Mouse (Mus musculus): Measurements from ENCODE around the gene Gm47189. TPM values are rescaled to one million over a fixed set of nuclear protein-coding genes. Genes with fewer than 3 reads are reported as not detected.

Gm47189 gene
- not detected in 4 replicates for total RNA-seq (2023; ENCODE audit: inconsistent age)

DNA sequence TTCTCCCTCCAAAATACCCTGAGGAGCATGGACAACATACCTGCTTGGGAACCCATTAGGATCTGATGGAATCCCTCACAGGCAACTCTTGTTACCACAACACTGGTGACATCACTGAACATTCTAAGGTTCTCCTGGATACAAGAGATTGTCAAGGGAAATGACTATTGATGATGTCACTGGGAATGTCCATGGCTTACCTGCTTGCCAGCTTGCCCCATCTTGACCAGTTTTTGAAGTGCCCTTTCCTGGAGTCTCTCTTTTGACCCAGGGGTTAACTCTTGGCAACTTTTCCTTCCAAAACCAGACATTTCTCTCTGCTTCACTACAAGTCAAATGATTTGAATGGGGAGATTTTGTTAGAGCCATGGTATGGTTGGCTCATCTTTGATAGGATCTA is at the start of gene Gm47189:
Gm47189 (minus strand) TSS at position 101 of the 400 bp plus-strand sequence.

DNA sequence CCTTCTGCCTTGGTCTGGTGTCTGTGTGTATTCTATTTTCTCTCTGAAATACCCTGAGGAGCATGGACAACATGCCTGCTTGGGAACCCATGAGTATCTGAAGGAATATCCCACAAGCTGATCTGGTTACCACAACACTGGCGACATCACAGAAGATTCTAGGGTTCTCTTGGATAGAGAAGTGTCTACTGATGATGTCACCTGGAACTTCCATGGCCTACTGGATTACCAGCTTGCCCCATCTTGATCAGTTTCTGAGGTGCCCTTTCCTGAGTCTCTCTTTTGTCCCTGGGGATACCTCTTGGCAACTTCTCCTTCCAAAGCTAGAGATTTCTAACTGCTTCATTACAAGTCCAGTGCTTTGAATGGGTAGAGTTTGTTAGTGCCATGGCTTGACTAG is 21.7 kb downstream of the Gm47189 start, which contains the start of gene Gm7929:
Gm7929 (minus strand) TSS at position 101 of the 400 bp plus-strand sequence.

Other genes starting within 250 kb of the Gm47189 start
- not detected in 4 replicates for gene Gm7970, start 216.9 kb downstream of the Gm47189 start, total RNA-seq (2023; ENCODE audit: inconsistent age)
- not detected in 4 replicates for gene 1700049E17Rik2, start 199.2 kb downstream of the Gm47189 start, total RNA-seq (2023; ENCODE audit: inconsistent age)
- gene Gm3072, start 147.8 kb downstream of the Gm47189 start, total RNA-seq (2023; ENCODE audit: inconsistent age), result not detected in 4 replicates
- gene Gm3676, start 126.0 kb downstream of the Gm47189 start, total RNA-seq (2023; ENCODE audit: inconsistent age), result not detected in 4 replicates
- gene Gm8068, start 70.6 kb downstream of the Gm47189 start, total RNA-seq (2023; ENCODE audit: inconsistent age), result not detected in 4 replicates
- gene Gm7929, start 21.8 kb downstream of the Gm47189 start, total RNA-seq (2023; ENCODE audit: inconsistent age), result not detected in 4 replicates
- gene Gm7980, start 134.8 kb upstream of the Gm47189 start, total RNA-seq (2023; ENCODE audit: inconsistent age), result not detected in 4 replicates
- not detected in 4 replicates for gene 1700049E17Rik1, start 152.5 kb upstream of the Gm47189 start, total RNA-seq (2023; ENCODE audit: inconsistent age)
- gene 1700024B05Rik, start 171.6 kb upstream of the Gm47189 start, total RNA-seq (2023; ENCODE audit: inconsistent age), result not detected in 4 replicates
- gene Gm6401, start 195.5 kb upstream of the Gm47189 start, total RNA-seq (2023; ENCODE audit: inconsistent age), result not detected in 4 replicates
- not detected in 4 replicates for gene Gm3543, start 210.9 kb upstream of the Gm47189 start, total RNA-seq (2023; ENCODE audit: inconsistent age)

Data from B cell, adult (primary cell).